Mouse (Mus musculus): ENCODE data around the gene D330020A13Rik. TPM values are rescaled to one million over a fixed set of nuclear protein-coding genes. Genes with fewer than 3 reads are reported as not detected.

The D330020A13Rik gene
- polyA plus RNA-seq (2017; shearing (Covaris generic)), result not detected

GRCm38 (mm10) chr6:120294056-120294784 is at the start of gene D330020A13Rik, which contains the start of gene B4galnt3:
TSS of gene D330020A13Rik (plus strand) at chr6:120294364.
TSS of gene B4galnt3 (minus strand) at chr6:120294559.

Other genes starting within 250 kb of the D330020A13Rik start
- 1 to 10 TPM; 4.3 to 5.1 TPM for gene Ninj2, start 201.0 kb upstream of the D330020A13Rik start, polyA plus RNA-seq (2017; shearing (Covaris generic))
- gene B4galnt3, start 195 bp downstream of the D330020A13Rik start, polyA plus RNA-seq (2017; shearing (Covaris generic)), result under 1 TPM in 1 of 2 experiments, not detected in 1; 0.10 TPM
- 10 to 100 TPM; 91.0 to 92.7 TPM for gene Kdm5a, start 69.8 kb downstream of the D330020A13Rik start, polyA plus RNA-seq (2017; shearing (Covaris generic))
- 10 to 100 TPM in 1 of 2 experiments, 1 to 10 TPM in 1; 6.5 to 13.2 TPM for gene Ccdc77, start 70.0 kb downstream of the D330020A13Rik start, polyA plus RNA-seq (2017; shearing (Covaris generic))
- gene Il17ra, start 168.9 kb downstream of the D330020A13Rik start, polyA plus RNA-seq (2017; shearing (Covaris generic)), result 100 to 1,000 TPM; 111 to 130 TPM
- gene Tmem121b, start 199.4 kb downstream of the D330020A13Rik start, polyA plus RNA-seq (2017; shearing (Covaris generic)), result 1 to 10 TPM; 1.7 to 2.3 TPM
- gene Hdhd5, start 237.0 kb downstream of the D330020A13Rik start, polyA plus RNA-seq (2017; shearing (Covaris generic)), result 100 to 1,000 TPM in 1 of 2 experiments, 10 to 100 TPM in 1; 82.4 to 102 TPM